Mouse (Mus musculus) common myeloid progenitor, adult 5-6 weeks (primary cell): ENCODE results near the gene BC005561. TPM values are rescaled to one million over a fixed set of nuclear protein-coding genes. Genes with fewer than 3 reads are reported as not detected.

Experiments
- ATAC-seq: replicated peaks from 2 replicates; pipeline ENCODE4 v1.8.0; 2016; ENCODE audit warnings: low read depth, mild to moderate bottlenecking, moderate TSS enrichment, inconsistent platforms; ENCODE audit not compliant: poor library complexity, severe bottlenecking
- total RNA-seq: library from RNA; stranded (forward); fragments of 200-1000, 187-1606 nt; gene quantifications from 2 replicates; pipeline ENCODE4 v1.2.3, GENCODE M21; 2017

Gene BC005561
- total RNA-seq, 1 experiment from 2014 or later: 21.2 TPM

DNA sequence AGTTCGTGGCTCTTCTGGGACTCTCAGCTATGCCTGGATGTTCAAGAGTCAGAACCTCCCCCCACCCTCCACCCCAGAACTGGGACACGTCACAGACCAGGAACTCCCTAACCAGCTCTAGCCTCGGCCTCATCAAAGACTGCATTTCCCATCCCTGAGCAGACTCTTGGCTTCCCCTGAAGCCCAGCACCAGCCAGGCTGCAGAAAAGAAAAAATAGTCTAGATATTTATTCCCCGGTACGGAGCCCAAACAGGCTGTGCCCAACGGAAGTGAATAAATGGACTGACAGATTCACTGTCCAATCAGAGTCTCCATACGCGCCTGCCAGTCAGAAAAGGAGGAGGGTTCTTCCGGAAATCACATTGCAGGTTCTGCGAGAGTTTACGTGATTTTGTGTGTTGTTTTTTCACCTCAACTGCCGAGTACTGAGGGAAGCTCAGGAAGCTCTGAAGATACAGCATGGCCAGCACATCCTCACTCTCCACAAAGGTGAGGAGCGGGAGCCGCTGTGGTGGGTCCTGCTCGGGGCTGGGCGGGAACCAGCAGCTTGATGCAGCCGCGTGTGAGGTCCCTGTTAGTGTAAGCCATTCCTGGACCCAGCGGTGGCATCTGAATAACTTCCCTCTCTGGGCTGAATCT is 63.2 kb downstream of the BC005561 start:
- ATAC-seq: peak; percentile 100

Other genes with a start within 250 kb of the BC005561 start
- gene Ibsp, start 209.2 kb upstream of the BC005561 start, total RNA-seq: 0.15 TPM in 1 of 2 replicates, not detected in the other
- gene Mepe, start 183.0 kb upstream of the BC005561 start, total RNA-seq: not detected in 2 replicates
- 0.82 and 11.7 TPM in 2 replicates for gene Spp1, start 73.2 kb upstream of the BC005561 start, total RNA-seq
- gene Pkd2, start 48.9 kb upstream of the BC005561 start, total RNA-seq: 3.8 and 6.2 TPM in 2 replicates